Mouse (Mus musculus): ENCODE results near the gene Rnf31. TPM values are rescaled to one million over a fixed set of nuclear protein-coding genes. Genes with fewer than 3 reads are reported as not detected.
A peak's percentile ranks its signal among the peaks of the same experiment; 100 is the strongest.

The Rnf31 gene
- polyA plus RNA-seq, 1 experiment from 2014 or later, result 19.8 TPM

- H3K27ac ChIP-seq (ENCODE audit: low read length), result peak within 1 kb of the TSS; percentile 78
- no peaks in the 10 kb centered on the region for H3K27me3 ChIP-seq (replicated peaks; ENCODE audit: control insufficient read depth, insufficient read depth, low read length)
- peak within 1 kb of the TSS; percentile 74 for H3K4me3 ChIP-seq (ENCODE audit: low read length)
- ATAC-seq, result peak; percentile 90
- H3K9me3 ChIP-seq (ENCODE audit: control insufficient read depth, low read length), result no peaks in the 10 kb centered on the region
- under 1% methylated on average over 33 of the region's 33 CpGs for WGBS
- H3K4me1 ChIP-seq (ENCODE audit: control insufficient read depth, insufficient read depth, low read length), result peaks cover 9% of the 10 kb centered on the region
- peak within 1 kb of the TSS; percentile 95 for H3K4me2 ChIP-seq (ENCODE audit: low read depth, low read length)
- H3K9ac ChIP-seq (ENCODE audit: low read depth, low read length), result peak within 1 kb of the TSS; percentile 80
- H3K36me3 ChIP-seq (ENCODE audit: control insufficient read depth, insufficient read depth, low read length), result peaks cover 31% of the 10 kb centered on the region
Observed at GRCm38 (mm10) chr14:55635523-55636007, 44.1 kb downstream of the Rnf31 start, which contains the start of gene Ipo4. Gene Ipo4, minus strand, starts transcription at chr14:55635957.

- Histone ChIP-seq H3K4me2 (ENCODE audit: low read depth, low read length) (no peak within 1 kb of the TSS), H3K9ac (ENCODE audit: low read depth, low read length) (no peak within 1 kb of the TSS), H3K36me3 (ENCODE audit: control insufficient read depth, insufficient read depth, low read length) (peaks cover 36% of the 10 kb centered on the region), H3K27ac (ENCODE audit: low read length) (no peak within 1 kb of the TSS), H3K4me3 (ENCODE audit: low read length) (no peak within 1 kb of the TSS), H3K27me3 (replicated peaks; ENCODE audit: control insufficient read depth, insufficient read depth, low read length) (no peaks in the 10 kb centered on the region), H3K4me1 (ENCODE audit: control insufficient read depth, insufficient read depth, low read length) (peaks cover 15% of the 10 kb centered on the region), H3K9me3 (ENCODE audit: control insufficient read depth, low read length) (no peaks in the 10 kb centered on the region)
- no peak for ATAC-seq
- WGBS, result 95% methylated on average over 9 of the region's 9 CpGs
Observed at GRCm38 (mm10) chr14:55637795-55638194, 46.3 kb downstream of the Rnf31 start, which contains the start of gene Gm49378. Gene Gm49378, minus strand, starts transcription at chr14:55637895.

- no peak overlapping the region for H3K27ac ChIP-seq (ENCODE audit: low read length)
- no peak overlapping the region for H3K4me2 ChIP-seq (ENCODE audit: low read depth, low read length)
- peaks cover 25% of the 10 kb centered on the region for H3K36me3 ChIP-seq (ENCODE audit: control insufficient read depth, insufficient read depth, low read length)
- 96% methylated on average over 14 of the region's 14 CpGs for WGBS
- H3K9ac ChIP-seq (ENCODE audit: low read depth, low read length), result no peak overlapping the region
- no peaks in the 10 kb centered on the region for H3K27me3 ChIP-seq (replicated peaks; ENCODE audit: control insufficient read depth, insufficient read depth, low read length)
- peaks cover 20% of the 10 kb centered on the region for H3K4me1 ChIP-seq (ENCODE audit: control insufficient read depth, insufficient read depth, low read length)
- no peak overlapping the region for H3K4me3 ChIP-seq (ENCODE audit: low read length)
- no peak for ATAC-seq
- no peaks in the 10 kb centered on the region for H3K9me3 ChIP-seq (ENCODE audit: control insufficient read depth, low read length)
Observed at GRCm38 (mm10) chr14:55640816-55641215, 49.3 kb downstream of the Rnf31 start.

DNA sequence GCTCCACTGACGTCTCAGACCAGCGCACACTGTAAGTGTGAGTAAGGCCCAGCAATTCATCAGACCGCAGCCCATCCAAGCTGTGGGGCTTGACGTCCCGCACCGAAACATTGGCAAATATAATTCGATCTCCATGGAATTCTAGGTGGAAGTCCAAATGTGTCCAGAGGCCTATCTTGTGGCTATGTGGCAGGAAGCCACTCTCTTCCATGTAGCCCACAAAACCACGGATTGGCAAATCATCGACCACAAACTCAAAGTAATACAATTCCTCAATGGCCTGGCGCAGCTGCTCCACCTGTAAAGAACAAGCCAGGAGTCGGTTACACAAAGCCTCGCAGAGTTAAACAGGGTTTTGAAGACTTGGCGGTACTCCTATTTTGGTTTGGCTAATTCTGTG, 49.8 kb downstream of the Rnf31 start:
- Histone ChIP-seq H3K27ac (ENCODE audit: low read length) (no peak overlapping the region), H3K4me3 (ENCODE audit: low read length) (no peak overlapping the region), H3K36me3 (ENCODE audit: control insufficient read depth, insufficient read depth, low read length) (peaks cover 24% of the 10 kb centered on the region), H3K4me1 (ENCODE audit: control insufficient read depth, insufficient read depth, low read length) (peaks cover 23% of the 10 kb centered on the region), H3K9ac (ENCODE audit: low read depth, low read length) (no peak overlapping the region), H3K4me2 (ENCODE audit: low read depth, low read length) (no peak overlapping the region), H3K9me3 (ENCODE audit: control insufficient read depth, low read length) (no peaks in the 10 kb centered on the region), H3K27me3 (replicated peaks; ENCODE audit: control insufficient read depth, insufficient read depth, low read length) (no peaks in the 10 kb centered on the region)
- ATAC-seq, result no peak
- WGBS, result 92% methylated on average over 13 of the region's 13 CpGs

GRCm38 (mm10) chr14:55642679-55643059, 51.2 kb downstream of the Rnf31 start:
- ATAC-seq, result peak; percentile 25
- no peaks in the 10 kb centered on the region for H3K27me3 ChIP-seq (replicated peaks; ENCODE audit: control insufficient read depth, insufficient read depth, low read length)
- 18% methylated on average over 8 of the region's 8 CpGs for WGBS

DNA sequence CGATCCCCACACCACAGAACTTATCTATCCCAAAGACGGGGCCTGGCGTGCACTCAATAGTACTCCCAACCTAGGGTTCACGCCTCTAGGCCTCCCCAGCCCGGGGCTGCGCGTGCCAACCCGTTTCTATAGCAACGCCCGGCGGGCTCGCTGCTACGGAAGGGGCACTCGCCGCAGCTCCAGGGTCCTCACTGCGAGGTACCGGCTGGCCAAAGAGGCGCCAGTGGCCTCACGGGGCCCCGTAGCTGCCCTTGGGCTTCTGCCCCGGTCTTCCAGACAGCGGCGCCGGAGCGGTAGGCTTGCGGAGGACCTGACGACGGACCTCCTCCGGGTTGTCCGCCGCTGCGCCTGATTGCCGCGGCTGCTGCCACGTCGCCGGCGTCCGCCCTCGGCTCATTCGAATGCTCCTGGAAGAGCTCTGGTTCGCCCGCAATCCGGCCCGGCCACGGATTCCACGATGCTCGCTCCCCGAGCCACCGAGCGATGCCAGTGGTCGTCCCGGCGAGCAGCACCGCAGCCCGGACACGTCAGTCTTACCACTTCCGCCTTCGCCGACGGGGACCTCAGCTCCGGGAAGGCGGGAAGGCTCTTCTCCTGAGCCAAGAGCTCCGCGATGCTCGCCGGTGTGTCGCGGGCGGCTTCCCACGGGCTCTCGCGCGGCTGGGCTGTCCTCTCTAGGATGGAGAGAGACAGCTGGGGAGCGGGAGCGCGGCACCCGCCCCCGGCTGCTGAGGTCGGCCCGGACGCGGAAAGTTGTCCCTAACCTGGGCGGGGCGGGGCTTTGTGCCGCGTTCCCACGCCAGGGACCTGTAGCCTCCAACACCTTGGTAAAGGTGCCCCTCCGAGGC, 51.8 kb downstream of the Rnf31 start, which contains the start of gene Tm9sf1:
TSS of gene Tm9sf1 (minus strand) at position 747 of the 848 bp plus-strand sequence.
- H3K36me3 ChIP-seq (ENCODE audit: control insufficient read depth, insufficient read depth, low read length), result peaks cover 14% of the 10 kb centered on the region
- no peaks in the 10 kb centered on the region for H3K27me3 ChIP-seq (replicated peaks; ENCODE audit: control insufficient read depth, insufficient read depth, low read length)
- peak within 1 kb of the TSS; percentile 97 for H3K27ac ChIP-seq (ENCODE audit: low read length)
- peak within 1 kb of the TSS; percentile 91 for H3K4me2 ChIP-seq (ENCODE audit: low read depth, low read length)
- WGBS, result under 1% methylated on average over 89 of the region's 89 CpGs
- H3K4me1 ChIP-seq (ENCODE audit: control insufficient read depth, insufficient read depth, low read length), result peaks cover 26% of the 10 kb centered on the region
- peak within 1 kb of the TSS; percentile 94 for H3K9ac ChIP-seq (ENCODE audit: low read depth, low read length)
- peak; percentile 90 for ATAC-seq
- H3K9me3 ChIP-seq (ENCODE audit: control insufficient read depth, low read length), result no peaks in the 10 kb centered on the region
- peak within 1 kb of the TSS; percentile 99 for H3K4me3 ChIP-seq (ENCODE audit: low read length)

More at GRCm38 (mm10) chr14:55642679-55643059, 51.2 kb downstream of the Rnf31 start:
- Histone ChIP-seq H3K4me3 (ENCODE audit: low read length) (peak overlapping the region; percentile 99), H3K9ac (ENCODE audit: low read depth, low read length) (peak overlapping the region; percentile 94), H3K27ac (ENCODE audit: low read length) (peak overlapping the region; percentile 97), H3K4me2 (ENCODE audit: low read depth, low read length) (peak overlapping the region; percentile 91), H3K4me1 (ENCODE audit: control insufficient read depth, insufficient read depth, low read length) (peaks cover 26% of the 10 kb centered on the region), H3K9me3 (ENCODE audit: control insufficient read depth, low read length) (no peaks in the 10 kb centered on the region), H3K36me3 (ENCODE audit: control insufficient read depth, insufficient read depth, low read length) (peaks cover 18% of the 10 kb centered on the region)

GRCm38 (mm10) chr14:55644261-55644888, 52.9 kb downstream of the Rnf31 start:
- Histone ChIP-seq H3K4me3 (ENCODE audit: low read length) (peak overlapping the region; percentile 99), H3K4me2 (ENCODE audit: low read depth, low read length) (peak overlapping the region; percentile 91), H3K4me1 (ENCODE audit: control insufficient read depth, insufficient read depth, low read length) (peaks cover 26% of the 10 kb centered on the region), H3K9me3 (ENCODE audit: control insufficient read depth, low read length) (no peaks in the 10 kb centered on the region), H3K9ac (ENCODE audit: low read depth, low read length) (peak overlapping the region; percentile 94), H3K27ac (ENCODE audit: low read length) (peak overlapping the region; percentile 97), H3K27me3 (replicated peaks; ENCODE audit: control insufficient read depth, insufficient read depth, low read length) (no peaks in the 10 kb centered on the region), H3K36me3 (ENCODE audit: control insufficient read depth, insufficient read depth, low read length) (peaks cover 14% of the 10 kb centered on the region)
- no peak for ATAC-seq
- 19% methylated on average over 17 of the region's 17 CpGs for WGBS

DNA sequence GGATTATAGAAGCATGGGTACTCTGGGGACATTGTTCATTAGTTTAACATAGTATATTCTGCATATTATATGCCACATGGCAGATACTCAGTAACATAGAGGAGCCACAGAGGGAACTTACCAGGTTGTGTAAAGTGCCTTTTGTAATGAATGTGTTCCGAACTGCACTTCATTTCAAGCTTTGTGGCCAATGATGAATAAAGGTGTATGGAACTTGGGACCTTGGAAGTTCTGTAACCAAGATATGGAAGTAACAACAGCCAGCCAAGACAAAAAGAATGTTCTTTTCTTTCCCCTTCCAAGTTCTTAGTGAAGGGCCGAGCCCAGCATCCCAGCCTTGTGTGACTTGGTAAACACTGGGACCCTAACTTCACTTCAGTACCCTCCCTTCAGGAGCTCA, 58.4 kb downstream of the Rnf31 start, which contains the start of gene Tssk4:
TSS of gene Tssk4 (plus strand) at position 301 of the 400 bp plus-strand sequence.
- H3K9ac ChIP-seq (ENCODE audit: low read depth, low read length), result no peak within 1 kb of the TSS
- ATAC-seq, result no peak
- WGBS, result 96% methylated on average over 2 of the region's 2 CpGs
- peaks cover 13% of the 10 kb centered on the region for H3K4me1 ChIP-seq (ENCODE audit: control insufficient read depth, insufficient read depth, low read length)
- no peaks in the 10 kb centered on the region for H3K9me3 ChIP-seq (ENCODE audit: control insufficient read depth, low read length)
- no peaks in the 10 kb centered on the region for H3K27me3 ChIP-seq (replicated peaks; ENCODE audit: control insufficient read depth, insufficient read depth, low read length)
- no peaks in the 10 kb centered on the region for H3K36me3 ChIP-seq (ENCODE audit: control insufficient read depth, insufficient read depth, low read length)
- no peak within 1 kb of the TSS for H3K4me3 ChIP-seq (ENCODE audit: low read length)
- H3K27ac ChIP-seq (ENCODE audit: low read length), result no peak within 1 kb of the TSS
- H3K4me2 ChIP-seq (ENCODE audit: low read depth, low read length), result no peak within 1 kb of the TSS

- ATAC-seq, result no peak
- Histone ChIP-seq H3K36me3 (ENCODE audit: control insufficient read depth, insufficient read depth, low read length) (no peaks in the 10 kb centered on the region), H3K27me3 (replicated peaks; ENCODE audit: control insufficient read depth, insufficient read depth, low read length) (no peaks in the 10 kb centered on the region), H3K9ac (ENCODE audit: low read depth, low read length) (no peak overlapping the region), H3K4me3 (ENCODE audit: low read length) (no peak overlapping the region), H3K9me3 (ENCODE audit: control insufficient read depth, low read length) (no peaks in the 10 kb centered on the region), H3K4me1 (ENCODE audit: control insufficient read depth, insufficient read depth, low read length) (peaks cover 4% of the 10 kb centered on the region; the same call in 1 of the 2 replicates), H3K4me2 (ENCODE audit: low read depth, low read length) (no peak overlapping the region), H3K27ac (ENCODE audit: low read length) (no peak overlapping the region)
- 85% methylated on average over 7 of the region's 7 CpGs for WGBS
Observed at GRCm38 (mm10) chr14:55651528-55651927, 60.0 kb downstream of the Rnf31 start.

All from intestine, embryonic 16.5 days (tissue).